Mouse (Mus musculus) frontal cortex, postnatal 25 days (tissue): ENCODE results near the gene Pkp3.
"Not testable (repeated sequence)": the region's sequence is repeated elsewhere in the genome, so short reads cannot be mapped to it uniquely, and the experiment has no call there.

Experiments
- DNase-seq, 2 experiments: peaks; one replicate each; pipeline ENCODE4 v3.0.0; 2022; ENCODE audit warnings: low spot score in 2 of 2

Pkp3 gene

DNA sequence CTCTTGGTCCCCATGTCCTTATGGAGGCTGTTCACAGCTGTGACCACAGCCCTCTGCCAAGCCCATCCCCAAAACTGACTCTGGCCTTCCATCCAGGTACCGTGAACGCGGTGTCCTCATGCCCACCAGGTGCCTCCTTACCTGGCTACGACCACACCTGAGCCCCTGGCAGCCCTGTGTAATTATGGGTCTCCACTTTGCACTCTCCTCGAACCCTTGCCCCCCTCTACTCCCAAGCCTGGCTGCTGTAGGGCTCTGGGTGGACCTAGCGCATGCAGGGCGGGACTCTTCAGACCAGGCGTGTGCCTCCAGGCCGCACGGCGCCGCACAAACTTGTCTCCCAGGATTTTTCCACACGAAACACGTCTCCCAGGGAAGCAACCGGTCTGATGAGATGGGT is at the start of gene Pkp3:
TSS of gene Pkp3 (plus strand) at position 378 of the 400 bp plus-strand sequence.
- DNase-seq = no peak

DNA sequence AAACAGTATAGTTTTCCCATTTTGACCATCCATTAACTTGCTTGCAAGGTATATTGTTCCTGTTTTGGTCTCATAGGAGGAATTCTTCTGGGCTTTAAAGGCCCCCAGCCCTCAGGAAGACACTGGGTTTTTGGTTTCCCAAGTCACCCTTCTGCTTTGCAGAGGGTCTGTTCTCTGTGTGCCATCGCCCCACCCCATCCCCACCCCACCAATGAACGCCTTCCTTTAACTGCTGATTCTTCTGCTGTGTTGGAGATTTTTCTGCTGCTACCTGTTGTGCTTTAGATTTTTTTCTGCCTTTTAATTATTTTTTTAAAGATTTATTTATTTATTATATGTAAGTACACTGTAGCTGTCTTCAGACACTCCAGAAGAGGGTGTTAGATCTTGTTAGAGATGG is 49.2 kb upstream of the Pkp3 start, which contains the start of gene Gm17387:
TSS of gene Gm17387 (plus strand) at position 301 of the 400 bp plus-strand sequence.
- DNase-seq = no peak

DNA sequence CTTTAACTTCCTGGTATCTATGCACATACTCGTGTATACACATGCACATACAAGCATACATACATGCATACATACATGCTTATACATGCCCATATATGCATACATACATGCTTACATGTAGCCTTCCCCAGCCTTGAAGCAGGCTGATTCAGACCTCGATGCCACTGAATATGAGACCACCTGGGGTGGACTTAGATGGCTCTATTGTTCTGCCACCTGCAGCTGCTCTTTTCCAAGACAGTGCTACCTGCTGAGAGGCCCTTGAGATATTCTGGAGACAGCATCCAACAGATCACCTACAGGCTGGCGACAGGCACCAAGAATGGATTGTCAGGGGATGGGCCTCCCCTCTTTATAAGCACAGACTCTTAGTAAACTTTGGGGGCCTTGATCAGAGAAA is 47.6 kb upstream of the Pkp3 start:
- no peak for DNase-seq

DNA sequence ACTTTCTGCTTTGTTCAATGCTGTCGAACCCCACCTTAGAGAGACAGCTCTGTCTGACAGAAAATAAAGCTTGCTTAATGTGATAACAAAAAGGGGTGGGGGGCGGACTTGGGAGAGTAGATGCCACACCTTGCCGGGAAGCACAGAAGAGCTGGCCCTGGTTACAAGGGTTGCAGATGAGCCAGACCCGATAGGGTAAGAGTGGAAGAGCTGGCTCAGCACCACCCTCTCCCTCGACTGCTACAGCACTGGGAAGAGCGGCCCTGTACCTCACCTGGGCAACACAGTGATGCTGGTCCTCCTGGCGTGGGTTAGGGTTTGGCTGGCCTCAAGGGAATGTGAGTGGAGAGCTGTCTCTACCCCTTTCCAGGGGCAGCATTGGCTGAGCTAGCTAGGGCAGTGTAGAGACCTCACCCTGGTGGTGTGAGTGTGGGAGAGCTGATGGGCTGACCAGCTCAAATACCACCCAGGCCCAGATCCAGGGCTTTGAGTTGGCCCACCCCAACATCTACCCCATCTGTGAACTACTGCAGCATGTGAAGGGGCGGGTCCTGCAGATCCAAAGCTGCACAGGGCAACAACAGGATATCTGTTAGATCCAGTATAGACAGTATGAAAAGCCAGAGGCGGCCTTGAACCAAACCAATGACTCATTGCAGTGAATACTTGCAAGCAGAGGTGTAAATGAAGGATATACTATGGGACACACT is 45.4 kb upstream of the Pkp3 start:
- no peak for DNase-seq

DNA sequence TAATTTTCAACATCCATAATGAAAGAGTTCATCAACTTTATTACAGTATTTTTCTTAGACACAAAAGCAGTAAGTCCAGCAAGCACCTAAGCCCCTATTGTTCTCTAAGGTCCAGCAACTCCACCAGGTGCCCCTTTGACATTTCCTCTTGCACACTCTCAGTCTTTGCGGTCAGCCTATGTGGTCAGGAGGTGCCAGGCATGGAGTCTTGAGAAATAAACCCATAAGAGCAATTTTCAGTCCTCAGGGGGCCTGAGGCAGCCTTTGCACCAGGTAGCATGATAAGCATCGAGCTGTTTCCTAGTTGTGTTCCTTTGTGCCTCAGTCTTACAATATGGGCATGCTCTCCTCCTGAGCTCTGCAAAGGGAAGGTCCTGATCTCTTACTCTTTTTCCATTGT is 41.4 kb upstream of the Pkp3 start:
- DNase-seq = not testable (repeated sequence)

DNA sequence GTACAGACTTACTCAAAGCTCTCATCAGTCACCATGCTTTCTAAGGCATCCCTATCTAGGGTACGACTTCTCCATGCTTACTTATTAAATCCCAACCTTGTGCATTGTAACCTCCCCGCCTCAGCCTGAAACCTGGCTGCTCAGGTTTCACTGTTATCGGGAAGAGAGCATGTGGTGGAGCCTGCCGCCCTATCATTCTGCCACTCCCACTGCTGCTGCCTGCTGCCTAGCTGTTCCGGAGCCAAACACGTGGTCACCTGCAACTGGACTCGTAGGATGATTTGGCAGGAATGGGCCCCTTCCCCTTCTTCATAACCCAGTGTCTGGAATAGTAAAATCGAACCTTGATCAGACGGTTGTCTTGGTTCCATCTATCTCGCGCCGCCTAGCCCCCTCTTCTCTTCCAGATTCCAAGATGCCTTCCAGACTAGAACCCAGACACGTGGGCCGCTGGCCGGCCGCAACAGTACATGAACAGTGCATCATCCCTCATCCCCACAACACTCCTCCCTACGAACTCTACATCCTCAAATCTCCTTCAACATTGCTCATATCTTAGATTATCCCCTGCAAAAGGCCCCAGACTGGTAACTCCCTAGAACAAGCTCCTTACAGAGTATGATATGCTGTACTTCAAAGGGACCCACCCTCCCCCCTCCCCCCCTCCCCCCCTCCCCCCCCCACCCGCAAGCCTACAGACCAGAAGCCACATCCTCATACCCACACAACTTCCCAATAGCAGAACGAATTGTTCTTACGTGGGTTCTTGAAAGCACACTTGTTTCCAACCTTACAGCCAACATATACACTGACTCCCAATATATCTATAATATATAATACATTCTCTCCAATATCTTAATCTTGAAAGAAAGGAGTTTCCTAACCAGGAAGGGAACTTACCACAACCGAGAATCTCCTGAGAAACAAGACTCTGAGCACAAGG is 39.7 kb upstream of the Pkp3 start:
- DNase-seq = no peak

DNA sequence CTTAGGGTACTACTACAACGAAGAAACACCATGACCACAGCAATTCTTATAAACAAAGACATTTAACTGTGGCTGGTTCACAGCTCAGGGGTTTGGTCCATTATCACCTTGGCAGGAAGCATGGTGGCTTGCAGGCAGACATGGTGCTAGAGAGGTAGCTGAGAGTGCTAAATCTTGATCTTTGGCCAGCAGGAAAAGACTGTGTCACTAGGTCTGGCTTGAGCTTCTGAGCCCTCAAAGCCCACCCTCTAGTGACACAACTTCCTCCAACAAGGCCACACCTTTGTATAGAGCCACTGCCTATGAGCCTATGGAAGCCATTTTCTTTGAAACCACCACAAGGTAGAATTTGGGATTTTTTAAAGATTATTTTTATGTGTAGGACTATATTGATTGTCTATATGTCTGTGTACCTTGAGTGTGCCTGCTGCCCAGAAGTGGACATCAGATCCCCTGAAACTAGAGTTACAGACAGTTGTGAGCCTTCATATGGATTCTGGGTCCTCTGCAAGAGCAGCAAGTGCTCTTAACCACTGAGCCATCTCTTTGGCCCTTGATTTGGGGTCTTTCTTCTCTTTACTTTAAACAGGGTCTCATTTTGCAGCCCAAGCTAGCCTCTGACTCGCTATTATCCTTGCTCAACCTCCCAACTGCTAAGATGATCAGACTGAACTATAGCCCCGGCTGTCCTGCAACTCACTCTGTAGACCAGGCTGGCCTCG is 38.5 kb upstream of the Pkp3 start:
- DNase-seq = no peak

DNA sequence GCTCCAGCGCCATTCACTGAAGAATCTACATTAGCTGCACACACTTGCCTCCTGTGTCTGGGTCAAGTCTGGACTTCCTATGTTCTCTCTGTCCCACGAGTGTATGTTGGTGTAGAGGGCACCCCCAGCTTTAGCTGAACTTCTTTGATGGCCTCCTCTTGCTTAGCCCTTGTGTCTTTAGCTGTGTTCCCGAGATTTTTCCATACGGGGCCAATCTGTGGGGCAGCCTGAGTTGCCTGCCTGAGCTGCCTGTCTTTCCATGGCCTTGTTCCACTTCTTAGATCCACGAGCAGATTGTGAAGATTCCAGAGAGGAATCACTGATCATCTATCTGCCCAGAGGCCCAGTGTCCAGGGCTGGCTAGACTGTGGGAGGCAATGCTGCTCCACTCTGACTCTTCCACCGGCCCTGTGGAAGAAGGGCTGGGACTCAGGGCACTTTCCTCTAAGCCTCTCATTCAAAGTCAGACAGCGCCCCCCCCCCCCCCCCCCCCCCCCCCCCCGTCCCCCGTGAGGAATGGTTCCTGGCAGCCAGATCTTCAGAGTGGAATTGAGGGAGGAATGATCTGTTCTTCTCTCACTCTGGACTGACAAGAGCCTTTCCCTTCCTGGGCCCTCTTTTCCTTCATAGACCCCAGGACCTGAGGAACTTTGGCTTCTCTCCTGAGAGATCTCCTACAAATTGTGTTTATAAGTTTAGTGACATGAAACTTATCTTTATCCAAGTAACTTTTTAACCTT is 37.0 kb upstream of the Pkp3 start:
- no peak for DNase-seq

DNA sequence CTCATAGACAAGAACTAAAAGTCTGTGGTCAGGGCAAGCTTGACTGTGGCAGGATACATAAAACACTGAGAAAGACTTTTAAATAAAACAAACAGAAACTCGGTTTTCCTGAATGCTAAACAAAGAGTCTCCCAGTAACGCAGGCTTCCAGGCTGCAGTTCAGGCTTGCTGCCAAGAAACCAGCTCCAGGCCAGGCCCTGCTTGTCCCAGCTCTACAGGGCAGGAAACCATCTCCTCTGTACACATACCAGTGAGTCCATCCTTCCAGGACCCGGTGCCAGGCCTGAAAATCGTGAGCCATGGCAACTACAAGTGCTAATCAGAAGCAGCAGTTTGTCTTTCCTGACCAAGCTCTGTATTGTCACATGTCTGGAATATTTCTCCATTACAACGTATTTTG is 36.4 kb upstream of the Pkp3 start:
- DNase-seq = no peak

DNA sequence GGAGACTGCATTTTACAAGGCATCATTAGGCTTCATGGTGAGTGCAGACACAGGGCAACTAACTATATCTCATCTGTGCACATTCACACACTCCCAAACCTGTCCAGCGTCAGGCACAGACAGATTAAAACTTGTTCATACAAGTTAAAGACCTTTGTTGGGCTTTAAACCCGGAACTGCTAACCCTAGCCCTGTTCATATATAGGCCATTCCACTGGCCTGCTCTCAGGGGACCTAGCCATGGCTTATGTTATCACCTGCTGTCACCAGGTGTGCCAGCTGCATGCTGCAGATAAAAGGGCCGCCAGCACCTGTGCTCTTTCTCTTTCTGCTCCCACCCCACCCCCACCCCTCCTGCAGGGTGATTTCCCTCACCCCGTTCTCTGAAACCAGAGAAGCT is 35.5 kb upstream of the Pkp3 start:
- DNase-seq = no peak

DNA sequence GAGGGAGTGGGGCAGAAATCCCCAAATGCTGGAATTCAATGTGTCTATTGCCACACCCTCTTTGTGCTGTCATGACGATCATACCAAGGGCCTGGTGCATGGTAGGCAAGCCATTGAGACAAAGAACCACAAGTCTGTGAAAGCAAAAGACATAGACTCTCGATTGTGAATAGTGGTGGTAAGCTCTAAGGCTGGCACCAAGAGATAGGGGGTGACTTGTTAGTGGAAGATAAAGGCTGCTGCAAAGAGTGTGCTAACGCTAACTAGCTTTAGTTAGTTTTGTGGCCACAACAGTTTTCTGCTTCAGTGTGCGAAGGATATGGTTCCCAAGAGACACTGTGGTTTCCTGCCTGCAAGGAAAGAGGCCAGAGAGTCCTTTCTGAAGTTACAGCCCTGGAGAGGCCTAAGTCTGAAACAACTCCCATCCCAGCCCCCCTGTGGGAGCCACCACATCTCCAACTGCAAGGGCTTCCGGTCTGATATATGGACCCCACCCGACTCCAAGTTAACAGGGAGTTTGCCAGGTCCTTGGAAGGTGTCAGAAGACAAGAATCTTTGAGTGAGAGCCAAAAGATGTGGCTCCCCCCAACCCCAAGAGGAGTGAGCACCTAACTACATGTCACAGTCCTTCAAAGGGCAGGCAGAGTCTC is 31.0 kb upstream of the Pkp3 start:
- no peak for DNase-seq

DNA sequence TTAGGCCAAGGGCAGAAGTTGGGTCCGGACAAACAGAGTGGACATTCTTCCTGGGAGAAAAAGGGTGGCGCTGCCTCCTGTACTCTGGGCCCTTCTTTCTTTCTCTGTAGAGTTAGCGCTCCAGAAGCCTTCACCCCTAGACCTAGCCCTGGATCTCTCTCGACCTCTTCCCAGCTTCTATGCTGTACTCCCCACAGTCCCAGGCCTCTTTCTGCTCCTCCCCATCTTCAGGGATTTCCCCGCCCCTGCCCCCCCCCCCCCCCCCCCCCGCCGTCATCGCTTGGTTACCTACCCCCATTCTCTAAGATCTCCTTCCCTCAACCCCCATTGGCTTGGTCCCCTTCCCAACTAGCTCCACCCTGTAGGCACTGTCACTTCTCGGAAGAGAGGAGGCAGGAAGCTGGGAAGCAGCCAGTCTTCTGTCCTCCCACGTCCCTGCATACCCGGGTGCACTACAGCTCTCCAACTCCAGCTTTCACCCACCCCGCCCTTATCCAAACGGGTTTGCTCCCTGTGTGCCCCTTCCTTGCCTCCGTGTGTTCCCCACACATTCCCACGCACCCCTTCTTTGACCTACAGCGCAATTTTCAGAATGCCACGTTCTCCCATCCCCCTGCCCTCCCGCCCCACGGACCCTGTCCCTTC is 30.3 kb upstream of the Pkp3 start:
- DNase-seq = peak in 1 of 2 experiments; percentile 54

DNA sequence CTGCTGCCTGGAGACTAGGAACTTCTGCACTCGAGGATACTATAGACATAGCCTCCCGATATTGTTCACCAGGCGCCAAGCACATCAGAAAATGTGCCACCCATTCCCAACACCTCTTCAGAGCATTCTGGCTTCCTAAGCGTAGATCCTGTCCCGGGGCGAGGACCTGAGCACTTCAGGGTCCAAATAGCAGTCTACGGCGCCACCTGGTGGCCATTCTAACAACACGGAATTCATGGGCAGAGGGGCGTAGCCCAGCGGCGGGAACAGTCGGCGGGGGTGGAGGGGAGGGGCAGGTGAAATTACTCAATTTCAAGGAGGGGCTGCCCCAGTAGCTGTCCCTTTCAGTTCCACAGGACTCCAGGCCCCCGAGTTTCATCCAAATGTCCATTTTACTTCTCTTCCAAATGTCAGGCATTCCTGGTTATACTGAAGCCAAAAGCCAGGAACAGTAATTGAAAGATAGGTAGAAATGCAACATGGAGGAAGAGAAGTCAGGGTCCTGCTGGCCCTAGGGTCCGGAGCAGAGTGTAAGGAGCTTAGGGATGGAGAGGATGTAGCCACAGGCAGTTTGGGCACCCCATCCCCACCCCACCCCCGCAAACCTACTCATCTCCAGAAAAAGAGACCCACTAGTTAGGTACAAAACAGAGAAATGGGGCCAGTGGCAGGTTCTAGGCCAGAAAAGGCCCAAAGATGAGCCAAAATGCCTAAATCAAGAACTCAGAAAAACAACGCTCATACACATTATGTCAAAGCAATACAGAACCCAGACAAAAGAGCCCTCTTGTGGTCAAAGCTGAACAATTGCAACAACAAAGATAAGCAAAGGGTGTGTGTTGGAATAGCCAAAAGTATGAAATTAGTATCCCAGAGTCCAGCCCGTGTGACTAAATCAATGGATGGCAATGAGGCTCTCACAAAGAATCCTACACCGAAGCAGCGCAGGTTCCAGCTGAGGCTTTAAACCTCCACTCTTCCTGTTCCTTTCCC is 29.5 kb upstream of the Pkp3 start:
- DNase-seq = peak; percentile 87 to 88

DNA sequence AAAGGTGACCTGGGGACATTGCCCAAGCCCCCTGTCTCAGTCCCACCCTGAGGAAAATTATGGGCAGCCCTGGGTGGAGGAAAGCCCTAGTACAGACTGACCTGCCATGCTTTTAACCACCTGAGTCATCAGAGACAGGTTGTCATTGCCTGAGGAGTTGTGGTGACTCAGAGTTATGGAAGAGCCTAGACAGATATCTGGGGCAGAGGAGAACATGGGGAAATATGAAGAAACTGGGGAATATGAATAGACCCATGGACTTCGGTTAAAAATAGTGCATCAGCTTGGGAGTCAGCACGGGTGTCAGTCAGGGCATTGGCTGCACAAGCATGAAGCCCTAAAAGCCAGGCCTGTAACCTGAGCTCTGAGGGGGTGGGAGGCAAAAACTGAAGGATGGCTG is 28.7 kb upstream of the Pkp3 start:
- DNase-seq = no peak

DNA sequence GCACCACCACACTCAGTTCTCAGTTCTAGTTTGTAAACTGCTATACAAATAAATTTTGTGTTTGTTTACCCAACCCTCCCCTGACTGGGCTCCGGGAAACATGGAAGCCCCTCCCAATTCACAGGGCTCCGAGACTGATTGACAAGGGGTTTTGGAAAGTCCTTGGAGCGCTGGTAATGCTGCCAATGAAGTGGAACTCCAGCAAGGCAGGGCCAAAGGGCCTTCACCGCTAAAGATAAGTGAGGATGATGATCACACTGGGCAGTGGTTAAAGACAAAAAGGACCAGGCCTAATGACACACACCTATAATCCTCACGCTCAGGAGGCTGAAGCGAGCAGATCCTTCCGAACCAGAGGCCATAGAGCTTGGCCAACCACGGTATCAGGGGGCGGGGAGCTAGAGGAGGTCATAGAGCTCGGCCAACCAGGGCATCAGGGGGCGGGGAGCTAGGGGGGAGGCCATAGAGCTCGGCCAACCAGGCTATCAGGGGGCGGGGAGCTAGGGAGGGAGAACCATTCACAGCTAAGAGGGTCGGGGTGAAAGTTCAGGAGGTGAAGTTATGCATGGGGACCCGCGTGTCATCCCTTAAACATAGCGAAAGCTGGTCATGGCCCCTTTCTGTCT is 26.8 kb upstream of the Pkp3 start:
- DNase-seq = no peak

DNA sequence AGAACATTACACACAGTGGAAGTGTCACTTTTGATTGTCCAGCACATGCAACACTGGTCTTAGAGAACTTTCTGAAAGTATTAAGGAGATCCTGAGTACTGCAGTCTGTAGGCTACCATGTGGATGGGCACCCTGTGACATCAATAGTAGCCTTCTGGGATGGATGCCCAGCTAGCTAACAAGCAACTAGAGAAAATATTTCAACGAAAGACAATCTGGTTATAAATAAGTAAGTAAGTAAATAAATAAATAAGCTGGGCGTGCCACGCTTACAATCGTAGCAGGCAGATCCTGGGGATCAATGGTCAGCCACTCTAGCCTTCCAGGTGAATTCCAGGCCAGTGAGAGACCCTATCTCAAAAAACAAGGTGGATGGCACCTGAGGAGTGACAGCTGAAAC is 26.0 kb upstream of the Pkp3 start:
- no peak for DNase-seq

DNA sequence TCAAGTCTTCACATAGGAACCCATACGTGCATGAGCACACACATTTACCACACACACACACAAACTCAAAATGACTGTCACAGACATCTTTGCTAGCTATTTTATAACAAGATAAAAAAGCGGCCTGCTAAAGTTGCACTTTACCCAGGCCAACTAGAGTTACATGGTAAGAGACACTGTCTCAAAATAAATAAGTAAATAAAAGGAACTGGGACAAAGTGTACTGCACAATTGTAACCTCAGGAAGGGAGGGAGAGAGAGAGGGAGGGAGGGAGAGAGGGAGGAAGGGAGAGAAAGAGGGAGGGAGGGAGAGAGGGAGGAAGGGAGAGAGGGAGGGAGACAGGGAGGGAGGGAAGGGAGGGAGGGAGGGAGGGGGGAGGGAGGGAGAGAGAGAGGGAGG is 25.6 kb upstream of the Pkp3 start:
- DNase-seq = no peak

DNA sequence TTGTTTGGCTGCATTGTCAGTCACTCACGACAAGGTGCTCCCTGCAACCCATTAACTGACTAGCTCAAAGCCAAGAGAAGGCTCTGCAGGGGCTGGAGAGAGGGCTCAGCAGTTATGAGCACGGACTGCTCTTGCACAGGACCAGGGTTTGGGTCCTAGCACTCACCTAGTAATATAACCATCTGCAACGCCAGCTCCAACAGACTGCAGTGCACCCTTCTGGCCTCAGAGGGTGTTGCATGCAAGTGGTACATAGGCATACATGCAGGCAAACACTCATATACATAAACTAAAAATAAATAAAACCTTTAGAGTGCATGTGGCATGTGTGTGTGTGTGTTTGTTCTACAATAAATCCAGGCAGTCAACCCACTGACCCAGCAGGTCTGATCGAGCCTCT is 22.2 kb upstream of the Pkp3 start:
- DNase-seq = no peak

DNA sequence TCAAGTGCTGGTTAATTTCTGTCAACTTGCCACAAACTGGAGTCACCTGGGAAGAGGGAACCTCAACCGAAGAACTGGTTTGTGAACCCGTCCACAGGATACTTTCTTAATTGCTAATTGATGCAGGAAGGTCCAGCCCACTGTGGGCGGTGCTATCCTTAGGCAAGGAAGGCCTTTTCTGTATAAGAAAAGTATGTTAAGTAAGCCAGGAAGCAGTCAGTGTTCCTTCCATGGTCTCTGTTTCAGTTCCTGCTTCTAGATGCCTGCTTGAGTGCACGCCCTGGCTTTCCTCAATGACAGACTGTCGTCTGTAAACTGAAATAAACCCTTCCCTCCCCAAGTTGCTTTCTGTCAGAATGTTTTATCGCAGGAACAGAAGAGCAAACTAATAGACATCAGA is 21.0 kb upstream of the Pkp3 start:
- DNase-seq = no peak
